Mouse (Mus musculus) C2C12 (cell line): ENCODE results near the gene Sla2. TPM values are rescaled to one million over a fixed set of nuclear protein-coding genes. Genes with fewer than 3 reads are reported as not detected.
A peak's percentile ranks its signal among the peaks of the same experiment; 100 is the strongest.
"Not testable (repeated sequence)": the region's sequence is repeated elsewhere in the genome, so short reads cannot be mapped to it uniquely, and the experiment has no call there.

ENCODE experiments used
- H3K27me3 ChIP-seq: one replicate; pipeline ENCODE4 v1.6.1; 2011; ENCODE audit not compliant: control insufficient read depth, insufficient read depth, insufficient read length
- H3K36me3 ChIP-seq: one replicate; pipeline ENCODE4 v1.6.1; 2011; ENCODE audit not compliant: control insufficient read depth, insufficient read depth
- H3K4me3 ChIP-seq: one replicate; pipeline ENCODE4 v1.5.1; 2011; ENCODE audit warnings: mild to moderate bottlenecking, control low read depth; ENCODE audit not compliant: poor library complexity, insufficient read depth, severe bottlenecking
- H3K79me2 ChIP-seq: one replicate; pipeline ENCODE4 v1.6.1; 2011; ENCODE audit not compliant: control insufficient read depth, insufficient read depth
- H3K79me3 ChIP-seq: one replicate; pipeline ENCODE4 v1.6.1; 2011; ENCODE audit warnings: low read depth, control low read depth
- H3ac ChIP-seq: one replicate; pipeline ENCODE3; 2011; ENCODE audit warnings: low read depth; ENCODE audit not compliant: control insufficient read depth, insufficient read length
- CEBPB ChIP-seq: IDR thresholded peaks from one replicate; pipeline ENCODE4 v1.6.1; 2011; ENCODE audit warnings: low read depth, mild to moderate bottlenecking, control low read depth, moderate library complexity
- CTCF ChIP-seq: IDR thresholded peaks from one replicate; pipeline ENCODE4 v1.5.1; 2011; ENCODE audit not compliant: control insufficient read depth, insufficient read depth, insufficient read length
- FOSL1 ChIP-seq: IDR thresholded peaks from one replicate; pipeline ENCODE4 v1.8.0; 2011; ENCODE audit warnings: mild to moderate bottlenecking, low read length; ENCODE audit not compliant: poor library complexity, insufficient read depth, severe bottlenecking
- MAX ChIP-seq: IDR thresholded peaks from one replicate; pipeline ENCODE4 v1.6.1; 2011; ENCODE audit warnings: mild to moderate bottlenecking, control low read depth
- MYOD1 ChIP-seq: IDR thresholded peaks from one replicate; pipeline ENCODE4 v1.6.1; 2011; ENCODE audit warnings: low read depth; ENCODE audit not compliant: control insufficient read depth, insufficient read length
- MYOG ChIP-seq: IDR thresholded peaks from one replicate; pipeline ENCODE4 v1.6.1; 2011; ENCODE audit not compliant: control insufficient read depth, insufficient read length; ENCODE audit errors: extremely low read depth
- USF1 ChIP-seq: IDR thresholded peaks from one replicate; pipeline ENCODE4 v1.6.1; 2011; ENCODE audit warnings: low read depth, mild to moderate bottlenecking, control low read depth, moderate library complexity
- polyA plus RNA-seq: library from polyadenylated mRNA; unstranded; fragments of >200 nt; fragmentation: generic; extraction: Trizol; gene quantifications from one replicate; pipeline ENCODE4 v1.2.1, GENCODE M21; 2012; ENCODE audit warnings: missing spikeins

The Sla2 gene
- polyA plus RNA-seq, 1 experiment, result 0.13 TPM

- not testable (repeated sequence) for H3K79me3 ChIP-seq, H3K4me3 ChIP-seq, H3ac ChIP-seq, H3K79me2 ChIP-seq, H3K27me3 ChIP-seq
- peak; percentile 13 for TF ChIP-seq CTCF
- H3K36me3 ChIP-seq, result peaks cover 16% of the 10 kb centered on the region
Observed at GRCm38 (mm10) chr2:156853999-156854771, 32.8 kb downstream of the Sla2 start.

DNA sequence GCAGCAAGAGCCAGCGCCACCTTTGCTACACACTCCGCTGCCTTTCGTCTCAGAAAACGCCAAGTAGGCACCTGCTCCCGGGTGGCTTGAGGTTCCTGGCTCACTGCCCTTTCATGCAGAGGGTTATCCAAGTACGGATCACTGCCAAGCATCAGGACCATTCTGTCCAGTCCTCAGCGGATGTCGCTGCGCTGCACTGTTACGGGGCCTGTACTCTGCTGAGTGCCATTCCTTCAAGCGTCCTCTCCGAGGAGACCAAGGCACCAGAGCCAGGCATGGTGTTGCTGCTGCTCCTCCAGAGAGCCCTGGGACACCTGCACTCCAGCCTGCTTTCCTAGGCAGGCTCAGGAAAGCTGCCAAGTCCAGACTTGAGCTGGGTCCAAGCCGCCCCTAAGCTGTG, 33.4 kb downstream of the Sla2 start:
- H3ac ChIP-seq, H3K79me3 ChIP-seq, H3K27me3 ChIP-seq, H3K4me3 ChIP-seq, H3K79me2 ChIP-seq: not testable (repeated sequence)
- peaks cover 19% of the 10 kb centered on the region for H3K36me3 ChIP-seq

DNA sequence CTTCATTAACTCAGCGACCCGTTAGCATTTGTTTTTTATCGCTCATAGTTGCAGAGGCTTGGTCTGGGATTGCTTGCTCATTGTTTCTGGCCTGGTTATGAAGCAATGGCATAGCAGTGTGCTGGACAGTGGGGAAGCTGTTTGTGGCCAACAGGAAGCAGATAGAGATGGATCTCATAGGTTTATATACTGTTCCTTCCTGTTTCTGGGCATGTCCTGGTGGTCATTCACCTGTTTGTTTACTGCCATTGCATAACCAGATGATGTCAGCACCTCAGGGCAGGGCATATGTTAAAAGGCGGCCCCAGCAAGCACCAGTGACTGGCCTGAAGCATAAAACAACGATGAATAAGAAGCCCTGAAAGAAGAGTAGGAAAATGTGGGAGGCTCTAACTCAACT, 36.5 kb downstream of the Sla2 start:
- no peaks in the 10 kb centered on the region for H3K79me3 ChIP-seq
- TF ChIP-seq MAX (no peak), FOSL1 (no peak), MYOG (no peak), CTCF (no peak), MYOD1 (no peak)
- H3K79me2 ChIP-seq, result peaks cover 5% of the 10 kb centered on the region
- no peak overlapping the region for H3ac ChIP-seq
- H3K4me3 ChIP-seq, result no peak overlapping the region
- no peaks in the 10 kb centered on the region for H3K27me3 ChIP-seq
- peaks cover 23% of the 10 kb centered on the region for H3K36me3 ChIP-seq

DNA sequence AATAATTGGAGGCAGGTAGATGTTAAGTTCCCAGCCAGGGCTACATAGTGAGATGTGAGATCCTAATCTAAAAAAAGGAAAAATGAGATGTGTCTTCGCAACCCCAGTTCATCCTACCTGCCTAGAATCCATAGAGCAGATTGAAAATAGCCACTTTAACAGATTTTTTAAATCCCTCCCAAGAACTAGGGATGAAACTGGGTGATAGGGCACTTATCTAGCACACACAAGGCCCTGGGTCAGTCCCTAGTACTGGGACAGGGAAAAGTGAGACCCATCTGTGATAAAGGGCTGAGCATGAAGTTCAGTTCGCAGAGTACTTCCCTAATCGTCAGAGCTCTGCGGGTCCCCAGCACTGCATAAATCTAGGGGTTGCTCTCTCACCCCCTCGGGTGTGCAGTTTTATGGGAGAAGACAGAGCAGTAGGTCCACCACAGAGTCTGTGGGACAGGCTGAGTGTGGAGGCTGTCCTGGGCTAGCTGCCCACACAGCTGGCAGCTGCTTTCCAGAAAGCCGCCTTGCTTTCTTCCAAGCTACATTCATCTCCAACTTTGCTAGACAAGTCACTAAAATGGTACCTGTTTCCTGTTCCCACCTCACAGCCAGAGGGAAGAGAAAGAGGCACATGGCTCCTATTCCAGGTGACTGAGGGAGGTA, 38.3 kb downstream of the Sla2 start:
- TF ChIP-seq MYOG (no peak), CTCF (no peak), USF1 (no peak), CEBPB (no peak), MAX (no peak), FOSL1 (no peak), MYOD1 (no peak)
- peaks cover 23% of the 10 kb centered on the region for H3K36me3 ChIP-seq
- H3ac ChIP-seq, result no peak overlapping the region

DNA sequence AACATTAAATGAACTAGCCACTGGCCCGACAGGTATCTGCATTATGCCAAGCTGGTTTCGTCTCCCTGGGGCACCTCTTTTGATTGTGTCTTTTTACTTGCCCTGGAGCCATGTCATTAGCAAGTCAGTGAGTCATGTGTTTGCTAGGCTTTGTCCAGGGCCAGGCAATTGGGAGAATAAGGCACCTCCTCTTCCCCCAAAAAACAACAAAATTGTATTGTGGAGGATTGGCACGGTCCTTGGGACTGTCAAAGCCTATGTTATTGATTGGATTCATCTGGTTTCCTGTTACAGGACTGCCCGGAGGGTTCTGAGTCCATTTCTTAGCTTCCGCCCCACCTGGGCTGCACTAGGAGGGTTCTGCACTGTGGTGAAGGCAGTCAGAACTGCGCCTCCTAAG, 39.3 kb downstream of the Sla2 start:
- Histone ChIP-seq H3ac (no peak overlapping the region), H3K36me3 (peaks cover 23% of the 10 kb centered on the region), H3K79me2 (peaks cover 24% of the 10 kb centered on the region), H3K79me3 (peaks cover 13% of the 10 kb centered on the region), H3K4me3 (no peak overlapping the region), H3K27me3 (no peaks in the 10 kb centered on the region)
- TF ChIP-seq USF1 (no peak), CEBPB (no peak), CTCF (no peak), MYOD1 (no peak), MYOG (no peak), FOSL1 (no peak), MAX (no peak)

More for the DNA sequence above, 38.3 kb downstream of the Sla2 start:
- Histone ChIP-seq H3K4me3 (no peak overlapping the region), H3K79me2 (peaks cover 14% of the 10 kb centered on the region), H3K79me3 (peaks cover 4% of the 10 kb centered on the region), H3K27me3 (no peaks in the 10 kb centered on the region)

DNA sequence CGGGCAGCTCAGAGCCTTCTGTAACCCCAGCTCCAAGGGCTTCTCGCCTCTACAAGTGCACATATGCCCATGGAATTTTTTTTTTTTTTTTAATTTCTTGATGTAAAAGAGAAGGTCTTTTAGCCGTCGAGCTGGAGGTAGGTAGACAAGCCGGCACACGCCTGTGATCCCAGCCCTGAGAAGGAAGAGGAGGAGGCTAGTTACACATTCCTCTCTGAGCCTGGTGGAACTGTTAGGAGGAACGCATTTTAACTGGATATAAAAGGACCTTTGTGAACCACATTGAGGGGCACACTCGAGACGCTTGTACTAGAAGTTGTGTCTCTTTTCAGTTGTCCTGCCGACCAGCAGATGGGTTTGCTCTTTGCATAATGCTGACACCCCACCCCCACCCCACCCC, 42.3 kb downstream of the Sla2 start:
- H3K36me3 ChIP-seq, result peaks cover 17% of the 10 kb centered on the region
- H3K79me3 ChIP-seq, result peaks cover 15% of the 10 kb centered on the region
- no peak overlapping the region for H3K4me3 ChIP-seq
- H3ac ChIP-seq, result no peak overlapping the region
- no peaks in the 10 kb centered on the region for H3K27me3 ChIP-seq
- TF ChIP-seq USF1 (no peak), CTCF (no peak), MYOG (no peak), FOSL1 (no peak), MYOD1 (no peak), MAX (no peak), CEBPB (no peak)
- H3K79me2 ChIP-seq, result peaks cover 40% of the 10 kb centered on the region
